Mouse (Mus musculus): ENCODE measurements around the gene Srf.

- TF ChIP-seq POLR2A (IDR thresholded peaks at IDR 0.05; ENCODE audit: insufficient read depth, low read length) (no peak), CTCF (IDR thresholded peaks at IDR 0.05; ENCODE audit: low read depth, low read length) (no peak), EP300 (IDR thresholded peaks at IDR 0.05; ENCODE audit: insufficient read depth, low read depth, low read length) (no peak)
Observed at GRCm38 (mm10) chr17:46578650-46579049, 22.7 kb upstream of the Srf start.
